Mouse (Mus musculus): ENCODE measurements around the gene Gm49721. TPM values are rescaled to one million over a fixed set of nuclear protein-coding genes. Genes with fewer than 3 reads are reported as not detected.
A peak's percentile ranks its signal among the peaks of the same experiment; 100 is the strongest.
"Not testable (repeated sequence)": the region's sequence is repeated elsewhere in the genome, so short reads cannot be mapped to it uniquely, and the experiment has no call there.

Gene Gm49721
- polyA plus RNA-seq, 1 experiment from 2014 or later, result 0.17 TPM

DNA sequence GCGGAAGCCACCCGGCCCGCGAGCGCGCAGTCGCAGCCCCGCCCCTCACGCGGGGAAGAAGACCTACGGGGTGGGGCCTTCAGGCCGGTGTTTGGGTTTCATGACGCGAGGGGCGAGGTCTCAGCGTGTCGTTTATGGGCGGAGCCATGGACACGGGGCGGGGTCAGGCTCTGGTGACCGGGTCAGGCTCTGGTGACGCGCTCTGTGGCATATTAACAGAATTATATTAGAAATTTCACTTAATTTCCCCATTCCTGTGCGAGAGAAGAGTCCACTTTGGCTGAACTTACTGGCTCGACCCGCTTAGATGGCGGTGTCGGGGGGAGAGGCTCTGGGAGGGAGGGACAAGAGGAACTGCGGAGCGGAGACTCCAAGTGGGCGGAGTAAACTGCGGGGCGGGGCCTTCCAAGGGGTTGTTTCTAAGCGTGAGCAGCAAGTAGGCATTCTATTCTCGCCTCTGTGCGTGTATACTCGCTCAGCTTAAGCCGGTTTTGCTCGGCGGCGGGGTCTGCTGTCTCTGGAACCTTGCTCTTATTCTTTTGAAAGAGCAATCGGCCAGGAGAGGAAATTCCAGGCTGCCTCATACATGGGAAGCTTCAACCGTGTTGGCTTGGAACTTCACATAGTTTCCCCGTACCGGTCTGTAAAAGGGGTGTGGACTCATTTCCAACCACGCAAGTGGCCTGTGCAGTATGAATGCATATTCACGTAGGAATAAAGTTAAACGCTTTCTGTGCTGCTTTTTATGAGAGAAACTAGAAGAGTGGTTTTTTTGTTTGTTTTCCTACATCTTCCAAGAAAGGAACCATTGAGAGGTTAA lies 17.3 kb upstream of the Gm49721 start:
- WGBS, result 0% methylated on average over 20 of the region's 48 CpGs
- H3K27me3 ChIP-seq (replicated peaks); H3K27ac ChIP-seq (replicated peaks); H3K36me3 ChIP-seq; H3K4me1 ChIP-seq; H3K9me3 ChIP-seq; H3K9ac ChIP-seq: not testable (repeated sequence)
- ATAC-seq (ENCODE audit: extremely low read depth, insufficient number of reproducible peaks, low FRiP score, low TSS enrichment), result peak; percentile 100
- H3K4me2 ChIP-seq, result peak overlapping the region; percentile 61
- H3K4me3 ChIP-seq, result peak overlapping the region; percentile 60

GRCm38 (mm10) chr17:6962339-6962738 lies 16.4 kb upstream of the Gm49721 start:
- not testable (repeated sequence) for ATAC-seq (ENCODE audit: extremely low read depth, insufficient number of reproducible peaks, low FRiP score, low TSS enrichment); H3K27me3 ChIP-seq (replicated peaks); H3K9me3 ChIP-seq; H3K9ac ChIP-seq; H3K4me1 ChIP-seq; H3K36me3 ChIP-seq; H3K4me2 ChIP-seq; H3K27ac ChIP-seq (replicated peaks); H3K4me3 ChIP-seq
- WGBS, result 55% methylated on average over 4 of the region's 6 CpGs

DNA sequence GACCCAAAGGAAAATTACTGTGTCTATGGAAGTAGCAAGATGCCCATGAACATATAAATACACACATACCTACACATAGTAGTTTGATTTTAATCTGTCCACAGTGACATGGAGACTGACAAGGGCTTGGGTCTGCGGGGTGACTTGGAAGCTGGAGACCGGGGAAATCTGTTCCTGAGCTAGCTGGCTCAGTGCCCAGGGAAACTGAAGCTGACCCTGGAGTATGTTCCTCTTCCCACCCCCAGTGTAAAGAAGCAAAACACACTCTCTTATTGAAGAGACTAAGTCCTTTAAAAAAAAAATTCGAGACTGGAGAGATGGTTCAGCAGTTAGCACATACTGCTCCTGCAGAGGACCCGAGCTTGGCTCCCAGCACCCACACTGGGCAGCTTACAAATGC lies 15.8 kb upstream of the Gm49721 start:
- ATAC-seq (ENCODE audit: extremely low read depth, insufficient number of reproducible peaks, low FRiP score, low TSS enrichment); H3K9ac ChIP-seq; H3K27me3 ChIP-seq (replicated peaks); H3K36me3 ChIP-seq; H3K27ac ChIP-seq (replicated peaks); H3K4me2 ChIP-seq; H3K9me3 ChIP-seq; H3K4me3 ChIP-seq; H3K4me1 ChIP-seq: not testable (repeated sequence)
- WGBS, result 55% methylated on average over 4 of the region's 4 CpGs

- not testable (repeated sequence) for H3K4me1 ChIP-seq; H3K27ac ChIP-seq (replicated peaks); ATAC-seq (ENCODE audit: extremely low read depth, insufficient number of reproducible peaks, low FRiP score, low TSS enrichment); H3K9me3 ChIP-seq; H3K4me3 ChIP-seq; H3K27me3 ChIP-seq (replicated peaks); H3K4me2 ChIP-seq; H3K36me3 ChIP-seq; H3K9ac ChIP-seq
- 16% methylated on average over 6 of the region's 6 CpGs for WGBS
These were observed 13.3 kb upstream of the Gm49721 start for GRCm38 (mm10) chr17:6965364-6965763.

DNA sequence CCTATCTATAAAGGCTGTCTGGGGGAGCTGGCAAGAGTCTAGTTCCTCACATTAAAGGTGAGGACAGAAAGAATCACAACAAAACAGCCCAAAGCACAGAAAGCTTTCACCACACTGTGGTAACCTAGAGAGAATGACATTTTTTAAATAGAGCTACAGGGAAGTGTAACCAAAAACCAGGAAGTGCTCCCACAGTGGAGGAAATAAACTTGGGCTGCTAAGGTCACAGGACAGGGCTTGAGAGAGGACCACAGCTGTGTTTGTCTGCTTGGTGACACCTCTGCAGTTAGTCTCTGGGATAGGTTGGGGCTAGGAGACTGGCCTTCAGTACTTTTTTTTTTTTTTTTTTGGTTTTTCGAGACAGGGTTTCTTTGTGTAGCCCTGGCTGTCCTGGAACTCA lies 11.0 kb upstream of the Gm49721 start:
- H3K27ac ChIP-seq (replicated peaks); H3K9me3 ChIP-seq: not testable (repeated sequence)
- 25% methylated on average over 1 of the region's 1 CpGs for WGBS

GRCm38 (mm10) chr17:6970334-6970733 lies 8.4 kb upstream of the Gm49721 start, which contains the start of gene Rnaset2b:
Rnaset2b (plus strand) TSS chr17:6970634.
- H3K36me3 ChIP-seq; H3K9ac ChIP-seq; H3K27me3 ChIP-seq (replicated peaks); H3K9me3 ChIP-seq; H3K4me1 ChIP-seq; H3K27ac ChIP-seq (replicated peaks); H3K4me2 ChIP-seq; H3K4me3 ChIP-seq; ATAC-seq (ENCODE audit: extremely low read depth, insufficient number of reproducible peaks, low FRiP score, low TSS enrichment): not testable (repeated sequence)
- WGBS, result no CpG with 5 or more reads among the region's 8 CpGs

More for the DNA sequence above, 11.0 kb upstream of the Gm49721 start:
- H3K9ac ChIP-seq; H3K4me1 ChIP-seq; H3K4me2 ChIP-seq; H3K36me3 ChIP-seq; H3K4me3 ChIP-seq; H3K27me3 ChIP-seq (replicated peaks); ATAC-seq (ENCODE audit: extremely low read depth, insufficient number of reproducible peaks, low FRiP score, low TSS enrichment): not testable (repeated sequence)

DNA sequence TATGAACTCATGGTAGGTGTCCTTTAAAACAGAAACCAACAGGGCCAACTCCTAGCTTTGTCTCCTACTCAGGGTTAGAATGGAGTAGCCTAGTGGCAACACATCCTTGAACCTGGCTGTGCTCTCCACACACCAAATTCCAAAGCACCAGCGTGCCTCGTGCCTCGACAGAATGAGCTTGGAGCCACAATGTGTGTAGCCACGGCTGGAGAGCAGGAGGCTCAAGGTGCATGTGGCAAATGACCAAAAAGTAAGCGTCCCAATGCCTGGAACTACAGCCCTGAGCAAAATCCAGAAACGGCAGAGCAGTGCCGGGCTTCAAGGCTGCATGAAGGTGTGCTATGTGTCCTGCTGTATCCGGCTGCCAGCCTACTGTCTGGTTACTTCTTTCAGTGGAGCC lies 7.5 kb upstream of the Gm49721 start:
- H3K9me3 ChIP-seq; H3K4me2 ChIP-seq; H3K36me3 ChIP-seq; H3K27me3 ChIP-seq (replicated peaks); H3K4me3 ChIP-seq; H3K9ac ChIP-seq; ATAC-seq (ENCODE audit: extremely low read depth, insufficient number of reproducible peaks, low FRiP score, low TSS enrichment); H3K4me1 ChIP-seq; H3K27ac ChIP-seq (replicated peaks): not testable (repeated sequence)
- 74% methylated on average over 8 of the region's 8 CpGs for WGBS

- H3K9ac ChIP-seq; H3K36me3 ChIP-seq; H3K4me3 ChIP-seq; H3K27ac ChIP-seq (replicated peaks); ATAC-seq (ENCODE audit: extremely low read depth, insufficient number of reproducible peaks, low FRiP score, low TSS enrichment); H3K9me3 ChIP-seq; H3K27me3 ChIP-seq (replicated peaks); H3K4me1 ChIP-seq; H3K4me2 ChIP-seq: not testable (repeated sequence)
- 67% methylated on average over 4 of the region's 4 CpGs for whole genome bisulfite sequencing
These were observed 5.8 kb upstream of the Gm49721 start for GRCm38 (mm10) chr17:6972836-6973396.

GRCm38 (mm10) chr17:6974985-6975384 lies 3.7 kb upstream of the Gm49721 start:
- H3K27ac ChIP-seq (replicated peaks); H3K9me3 ChIP-seq; H3K4me1 ChIP-seq; H3K9ac ChIP-seq; H3K4me3 ChIP-seq; ATAC-seq (ENCODE audit: extremely low read depth, insufficient number of reproducible peaks, low FRiP score, low TSS enrichment); H3K4me2 ChIP-seq; H3K27me3 ChIP-seq (replicated peaks); H3K36me3 ChIP-seq: not testable (repeated sequence)
- whole genome bisulfite sequencing, result 48% methylated on average over 3 of the region's 3 CpGs

DNA sequence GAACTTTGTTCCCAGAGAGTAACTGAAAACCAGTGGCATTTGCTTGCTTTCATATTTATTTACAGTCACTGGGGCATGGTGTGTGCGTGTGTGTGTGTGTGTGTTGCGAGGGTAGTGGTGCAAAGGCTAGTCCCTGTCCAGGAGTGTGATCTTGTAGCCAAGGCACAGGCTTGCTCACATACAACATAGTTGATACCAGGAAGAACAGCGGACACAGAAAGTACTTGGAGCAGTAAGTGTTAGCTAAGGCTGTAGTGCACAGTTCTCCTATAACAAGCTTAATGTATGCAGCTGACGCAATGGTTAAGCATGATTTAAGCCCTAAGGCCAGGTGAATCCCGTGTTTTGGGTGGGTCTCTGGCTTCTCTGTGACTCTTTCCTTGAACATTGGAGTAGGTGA lies 676 bp downstream of the Gm49721 start:
- 28% methylated on average over 5 of the region's 5 CpGs for WGBS
- H3K4me3 ChIP-seq, result peak overlapping the region; percentile 65
- H3K9ac ChIP-seq, result peak overlapping the region; percentile 86
- H3K4me1 ChIP-seq; H3K9me3 ChIP-seq; ATAC-seq (ENCODE audit: extremely low read depth, insufficient number of reproducible peaks, low FRiP score, low TSS enrichment); H3K36me3 ChIP-seq; H3K27ac ChIP-seq (replicated peaks); H3K27me3 ChIP-seq (replicated peaks): not testable (repeated sequence)
- H3K4me2 ChIP-seq, result peak overlapping the region; percentile 68

- H3K27ac ChIP-seq (replicated peaks); ATAC-seq (ENCODE audit: extremely low read depth, insufficient number of reproducible peaks, low FRiP score, low TSS enrichment); H3K36me3 ChIP-seq; H3K27me3 ChIP-seq (replicated peaks); H3K9me3 ChIP-seq; H3K4me1 ChIP-seq; H3K4me2 ChIP-seq; H3K4me3 ChIP-seq; H3K9ac ChIP-seq: not testable (repeated sequence)
- WGBS, result 93% methylated on average over 5 of the region's 8 CpGs
These were observed 1.4 kb downstream of the Gm49721 start for GRCm38 (mm10) chr17:6980144-6980543.

- not testable (repeated sequence) for H3K27me3 ChIP-seq (replicated peaks); H3K9me3 ChIP-seq; H3K4me3 ChIP-seq; H3K27ac ChIP-seq (replicated peaks); H3K4me2 ChIP-seq; H3K4me1 ChIP-seq; ATAC-seq (ENCODE audit: extremely low read depth, insufficient number of reproducible peaks, low FRiP score, low TSS enrichment); H3K9ac ChIP-seq
- H3K36me3 ChIP-seq, result peaks cover 10% of the 10 kb centered on the region
- WGBS, result 89% methylated on average over 1 of the region's 1 CpGs
These were observed 7.4 kb downstream of the Gm49721 start for GRCm38 (mm10) chr17:6986118-6986517.
